Mouse (Mus musculus): Measurements from ENCODE around the gene Olfr1375. TPM values are rescaled to one million over a fixed set of nuclear protein-coding genes. Genes with fewer than 3 reads are reported as not detected.
"Not testable (repeated sequence)": the region's sequence is repeated elsewhere in the genome, so short reads cannot be mapped to it uniquely, and the experiment has no call there.

Olfr1375 gene
- polyA plus RNA-seq (2015; fragmentation: Nextera tagmentation; extraction: Ambion mirVana) = not detected in 2 replicates

DNA sequence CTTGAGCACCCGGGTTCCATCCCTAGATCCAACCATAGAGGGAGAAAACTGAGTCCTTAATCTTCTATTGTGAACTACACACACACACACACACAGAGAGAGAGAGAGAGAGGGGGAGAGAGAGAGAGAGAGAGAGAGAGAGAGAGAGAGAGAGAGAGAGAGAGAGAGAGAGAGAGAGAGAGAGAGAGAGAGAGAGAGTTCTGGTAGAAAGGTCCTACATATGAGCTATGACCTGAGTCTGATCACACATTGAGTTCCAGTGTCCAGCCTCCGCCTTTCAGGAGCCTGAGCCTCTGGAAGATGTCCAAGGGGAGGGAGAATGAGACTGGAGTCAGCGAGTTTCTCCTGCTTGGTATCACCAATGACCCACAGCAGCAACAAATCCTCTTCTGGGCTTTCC, at the start of gene Olfr1375:
Gene Olfr1375 (plus strand): TSS at position 301 of the 400 bp plus-strand sequence.
- ATAC-seq (ENCODE audit: insufficient number of reproducible peaks, low FRiP score, low TSS enrichment, low read depth); H3K9ac ChIP-seq; H3K4me2 ChIP-seq (replicated peaks); H3K4me3 ChIP-seq (replicated peaks); H3K27ac ChIP-seq (replicated peaks); H3K27me3 ChIP-seq; H3K4me1 ChIP-seq; H3K9me3 ChIP-seq (replicated peaks); H3K36me3 ChIP-seq: not testable (repeated sequence)
- 81% methylated on average over 3 of the region's 3 CpGs for WGBS

DNA sequence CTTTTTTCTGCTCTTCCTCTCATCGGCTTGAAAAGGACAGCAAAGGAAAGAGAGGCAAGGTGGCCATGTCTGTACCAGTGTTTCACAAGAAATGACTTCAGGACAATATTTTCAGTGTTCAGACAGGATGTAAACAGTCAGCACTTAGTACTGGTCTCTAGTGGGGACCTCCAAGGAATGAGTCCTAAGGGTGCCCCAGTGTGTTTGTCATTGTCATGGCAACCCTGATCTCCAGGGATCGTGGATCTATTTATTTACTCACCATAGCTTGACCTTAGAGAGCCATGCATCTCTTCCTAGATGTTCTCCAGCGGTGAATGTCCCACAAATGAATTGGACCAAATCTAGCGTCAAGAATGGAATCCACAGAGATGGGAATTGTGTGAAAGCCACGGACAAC, 44.6 kb upstream of the Olfr1375 start, which contains the start of gene Olfr51:
Gene Olfr51 (plus strand): TSS at position 301 of the 400 bp plus-strand sequence.
- Histone ChIP-seq H3K9ac (no peak within 1 kb of the TSS), H3K4me3 (replicated peaks) (no peak within 1 kb of the TSS), H3K9me3 (replicated peaks) (no peaks in the 10 kb centered on the region), H3K36me3 (no peaks in the 10 kb centered on the region), H3K27ac (replicated peaks) (no peak within 1 kb of the TSS), H3K4me1 (no peaks in the 10 kb centered on the region), H3K4me2 (replicated peaks) (no peak within 1 kb of the TSS), H3K27me3 (no peaks in the 10 kb centered on the region)
- no peak for ATAC-seq (ENCODE audit: insufficient number of reproducible peaks, low FRiP score, low TSS enrichment, low read depth)
- WGBS = 72% methylated on average over 5 of the region's 5 CpGs

DNA sequence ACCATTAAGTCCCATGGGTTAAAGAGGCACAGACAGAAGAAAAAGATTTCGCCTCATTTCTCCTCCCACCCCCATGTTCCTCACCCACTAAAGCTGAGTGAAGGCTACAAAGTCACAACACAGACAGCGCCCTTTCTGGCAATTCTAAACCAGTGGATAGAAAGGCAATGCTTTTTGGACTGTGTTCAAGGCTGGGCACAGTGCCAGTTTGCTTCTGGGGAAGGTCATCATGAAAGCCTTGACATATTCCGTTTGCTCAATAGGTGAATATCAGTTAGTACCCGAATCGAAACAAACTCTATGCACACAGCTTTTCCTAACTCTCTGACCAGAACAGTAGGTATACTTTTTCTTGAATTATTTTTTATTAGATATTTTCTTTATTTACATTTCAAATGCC, 36.1 kb upstream of the Olfr1375 start:
- Histone ChIP-seq H3K4me3 (replicated peaks) (no peak overlapping the region), H3K4me2 (replicated peaks) (no peak overlapping the region), H3K27ac (replicated peaks) (no peak overlapping the region), H3K36me3 (no peaks in the 10 kb centered on the region), H3K4me1 (no peaks in the 10 kb centered on the region), H3K9me3 (replicated peaks) (no peaks in the 10 kb centered on the region), H3K9ac (no peak overlapping the region), H3K27me3 (no peaks in the 10 kb centered on the region)
- no peak for ATAC-seq (ENCODE audit: insufficient number of reproducible peaks, low FRiP score, low TSS enrichment, low read depth)
- WGBS = 60% methylated on average over 5 of the region's 5 CpGs

DNA sequence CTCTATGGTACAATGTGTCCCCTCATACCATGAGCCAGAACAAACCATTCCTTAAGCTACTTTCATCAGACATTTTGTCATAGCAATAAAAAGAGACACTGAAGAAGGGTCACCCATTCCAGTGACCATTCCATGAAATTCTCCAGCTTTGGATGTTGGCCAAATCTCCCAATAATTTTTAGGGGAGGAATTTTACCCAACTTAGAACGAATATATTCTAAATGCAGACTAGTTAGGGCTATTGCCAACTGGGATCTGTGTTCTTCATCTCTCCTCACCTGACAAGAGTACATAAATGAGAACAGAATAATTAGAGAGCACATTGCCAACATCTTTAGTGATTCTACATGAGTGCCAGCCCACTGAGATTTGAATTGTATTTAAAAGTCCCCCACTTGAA, 34.0 kb upstream of the Olfr1375 start, which contains the start of gene Olfr54:
Gene Olfr54 (plus strand): TSS at position 301 of the 400 bp plus-strand sequence.
- H3K4me3 ChIP-seq (replicated peaks) = no peak within 1 kb of the TSS
- no peaks in the 10 kb centered on the region for H3K27me3 ChIP-seq
- H3K9ac ChIP-seq = no peak within 1 kb of the TSS
- ATAC-seq (ENCODE audit: insufficient number of reproducible peaks, low FRiP score, low TSS enrichment, low read depth) = no peak
- H3K36me3 ChIP-seq = no peaks in the 10 kb centered on the region
- H3K4me1 ChIP-seq = no peaks in the 10 kb centered on the region
- WGBS = 63% methylated on average over 1 of the region's 1 CpGs
- no peaks in the 10 kb centered on the region for H3K9me3 ChIP-seq (replicated peaks)
- H3K27ac ChIP-seq (replicated peaks) = no peak within 1 kb of the TSS
- H3K4me2 ChIP-seq (replicated peaks) = no peak within 1 kb of the TSS

- Histone ChIP-seq H3K36me3 (no peaks in the 10 kb centered on the region), H3K4me2 (replicated peaks) (no peak overlapping the region), H3K9me3 (replicated peaks) (no peaks in the 10 kb centered on the region), H3K9ac (no peak overlapping the region), H3K4me3 (replicated peaks) (no peak overlapping the region), H3K4me1 (no peaks in the 10 kb centered on the region), H3K27me3 (no peaks in the 10 kb centered on the region), H3K27ac (replicated peaks) (no peak overlapping the region)
- no peak for ATAC-seq (ENCODE audit: insufficient number of reproducible peaks, low FRiP score, low TSS enrichment, low read depth)
- 44% methylated on average over 2 of the region's 2 CpGs for WGBS
These were observed 31.6 kb upstream of the Olfr1375 start for GRCm38 (mm10) chr11:51016341-51016740.

GRCm38 (mm10) chr11:51026811-51027210, 21.1 kb upstream of the Olfr1375 start:
- not testable (repeated sequence) for H3K9me3 ChIP-seq (replicated peaks); H3K4me3 ChIP-seq (replicated peaks); H3K27me3 ChIP-seq; H3K9ac ChIP-seq; ATAC-seq (ENCODE audit: insufficient number of reproducible peaks, low FRiP score, low TSS enrichment, low read depth); H3K4me2 ChIP-seq (replicated peaks); H3K36me3 ChIP-seq; H3K27ac ChIP-seq (replicated peaks); H3K4me1 ChIP-seq
- 94% methylated on average over 11 of the region's 11 CpGs for WGBS

DNA sequence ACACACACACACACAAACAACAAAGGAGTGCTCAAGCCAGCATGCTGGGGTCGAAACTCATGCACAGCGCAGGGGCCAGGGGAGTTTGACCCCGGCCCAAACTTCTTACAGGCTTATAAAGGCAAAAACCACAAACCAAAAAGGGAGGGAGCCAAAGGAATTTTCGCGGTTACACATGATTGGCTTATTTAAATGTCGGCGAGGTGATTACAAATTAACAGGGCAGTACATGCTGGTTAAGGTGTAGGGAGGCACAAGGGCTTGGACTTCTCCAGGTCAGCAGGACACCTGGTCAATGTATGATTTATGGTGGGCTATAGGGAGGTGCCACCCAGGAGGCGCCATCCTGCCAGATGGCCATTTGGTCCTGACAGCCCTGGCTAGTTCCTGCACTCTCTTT, 18.5 kb upstream of the Olfr1375 start:
- ATAC-seq (ENCODE audit: insufficient number of reproducible peaks, low FRiP score, low TSS enrichment, low read depth); H3K27me3 ChIP-seq; H3K27ac ChIP-seq (replicated peaks); H3K9me3 ChIP-seq (replicated peaks); H3K4me3 ChIP-seq (replicated peaks); H3K4me1 ChIP-seq; H3K36me3 ChIP-seq; H3K9ac ChIP-seq; H3K4me2 ChIP-seq (replicated peaks): not testable (repeated sequence)
- WGBS = 77% methylated on average over 8 of the region's 8 CpGs

DNA sequence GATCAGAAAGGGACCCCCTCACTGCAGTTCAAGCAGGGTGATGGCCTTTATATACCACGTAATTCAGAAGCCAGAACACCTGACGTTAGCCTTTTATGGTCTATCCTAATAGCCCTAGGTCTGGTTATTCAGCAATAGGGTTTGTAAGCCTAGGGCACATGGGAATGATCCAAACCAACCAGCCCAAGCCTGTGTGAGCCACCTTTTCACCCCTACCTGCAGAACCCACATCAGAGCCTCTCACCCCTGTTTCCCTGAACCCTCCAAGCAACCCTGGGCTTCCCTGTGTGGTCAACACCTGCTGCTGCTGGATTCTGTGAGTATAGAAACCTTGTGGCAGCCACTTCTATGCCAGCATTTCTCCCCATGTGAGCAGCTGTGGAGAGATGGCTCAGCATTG, 17.7 kb upstream of the Olfr1375 start:
- no peak for ATAC-seq (ENCODE audit: insufficient number of reproducible peaks, low FRiP score, low TSS enrichment, low read depth)
- Histone ChIP-seq H3K9me3 (replicated peaks) (no peaks in the 10 kb centered on the region), H3K27me3 (no peaks in the 10 kb centered on the region), H3K27ac (replicated peaks) (no peak overlapping the region), H3K4me1 (no peaks in the 10 kb centered on the region), H3K9ac (no peak overlapping the region), H3K4me3 (replicated peaks) (no peak overlapping the region), H3K4me2 (replicated peaks) (no peak overlapping the region), H3K36me3 (no peaks in the 10 kb centered on the region)
- 70% methylated on average over 2 of the region's 2 CpGs for WGBS

GRCm38 (mm10) chr11:51032851-51033250, 15.1 kb upstream of the Olfr1375 start:
- H3K4me2 ChIP-seq (replicated peaks) = no peak overlapping the region
- no peak overlapping the region for H3K4me3 ChIP-seq (replicated peaks)
- no peaks in the 10 kb centered on the region for H3K4me1 ChIP-seq
- no peaks in the 10 kb centered on the region for H3K36me3 ChIP-seq
- no peak overlapping the region for H3K9ac ChIP-seq
- no peaks in the 10 kb centered on the region for H3K9me3 ChIP-seq (replicated peaks)
- 22% methylated on average over 1 of the region's 1 CpGs for WGBS
- no peak overlapping the region for H3K27ac ChIP-seq (replicated peaks)
- ATAC-seq (ENCODE audit: insufficient number of reproducible peaks, low FRiP score, low TSS enrichment, low read depth) = no peak
- no peaks in the 10 kb centered on the region for H3K27me3 ChIP-seq

GRCm38 (mm10) chr11:51034141-51034540, 13.8 kb upstream of the Olfr1375 start:
- H3K4me1 ChIP-seq; H3K4me2 ChIP-seq (replicated peaks); H3K27ac ChIP-seq (replicated peaks); H3K9ac ChIP-seq; H3K27me3 ChIP-seq; H3K36me3 ChIP-seq; H3K4me3 ChIP-seq (replicated peaks); H3K9me3 ChIP-seq (replicated peaks); ATAC-seq (ENCODE audit: insufficient number of reproducible peaks, low FRiP score, low TSS enrichment, low read depth): not testable (repeated sequence)

- Histone ChIP-seq H3K9me3 (replicated peaks) (no peaks in the 10 kb centered on the region), H3K27me3 (no peaks in the 10 kb centered on the region), H3K4me1 (no peaks in the 10 kb centered on the region), H3K4me3 (replicated peaks) (no peak overlapping the region), H3K4me2 (replicated peaks) (no peak overlapping the region), H3K27ac (replicated peaks) (no peak overlapping the region), H3K9ac (no peak overlapping the region), H3K36me3 (no peaks in the 10 kb centered on the region)
- 90% methylated on average over 2 of the region's 2 CpGs for WGBS
- no peak for ATAC-seq (ENCODE audit: insufficient number of reproducible peaks, low FRiP score, low TSS enrichment, low read depth)
These were observed 12.0 kb upstream of the Olfr1375 start for GRCm38 (mm10) chr11:51035951-51036350.

DNA sequence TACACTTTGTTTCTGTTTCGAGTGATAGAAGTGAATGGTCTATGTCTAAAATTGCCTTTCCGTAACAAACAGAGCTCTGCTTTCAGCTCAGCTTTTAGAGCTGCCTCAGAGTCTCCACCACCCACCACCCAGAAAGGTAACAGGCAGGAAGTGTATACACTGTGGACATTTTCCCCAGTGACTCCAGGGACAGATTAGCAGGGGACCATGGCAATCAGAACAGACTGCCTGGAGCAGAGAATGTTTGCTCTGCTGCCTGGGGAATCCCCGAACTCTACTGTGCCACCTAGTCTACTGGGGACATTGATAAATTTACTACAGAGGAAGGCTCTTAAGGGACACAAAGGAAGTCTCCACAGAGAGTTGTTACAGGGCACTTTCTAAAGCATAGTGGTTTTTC, 3.1 kb upstream of the Olfr1375 start:
- ATAC-seq (ENCODE audit: insufficient number of reproducible peaks, low FRiP score, low TSS enrichment, low read depth); H3K36me3 ChIP-seq; H3K9ac ChIP-seq; H3K9me3 ChIP-seq (replicated peaks); H3K4me2 ChIP-seq (replicated peaks); H3K27ac ChIP-seq (replicated peaks); H3K27me3 ChIP-seq; H3K4me3 ChIP-seq (replicated peaks); H3K4me1 ChIP-seq: not testable (repeated sequence)
- 74% methylated on average over 3 of the region's 3 CpGs for WGBS
